Mouse (Mus musculus) gastrocnemius, adult 8-10 months (tissue): ENCODE results near the gene Slx1b. TPM values are rescaled to one million over a fixed set of nuclear protein-coding genes. Genes with fewer than 3 reads are reported as not detected.

ENCODE experiments used
- total RNA-seq, 4 experiments: library from RNA; stranded (reverse); gene quantifications; 2 replicates each; pipeline ENCODE4 v1.2.4; 2022

The Slx1b gene
- total RNA-seq, 4 experiments from 2014 or later: 2.3 to 2.8 (median 2.6) TPM

Other genes starting within 250 kb of the Slx1b start
- over 10,000 TPM; 27,209 to 31,432 (median 30,252) TPM for gene Atp2a1, start 232.7 kb downstream of the Slx1b start, total RNA-seq
- 10 to 100 TPM; 45.9 to 57.4 (median 49.0) TPM for gene Sh2b1, start 220.4 kb downstream of the Slx1b start, total RNA-seq
- 100 to 1,000 TPM; 116 to 151 (median 137) TPM for gene Tufm, start 208.4 kb downstream of the Slx1b start, total RNA-seq
- gene Atxn2l, start 192.3 kb downstream of the Slx1b start, total RNA-seq: 10 to 100 TPM; 25.4 to 32.4 (median 29.9) TPM
- gene Eif3c, start 129.4 kb downstream of the Slx1b start, total RNA-seq: 100 to 1,000 TPM; 151 to 172 (median 160) TPM
- under 1 TPM; 0.15 to 0.94 (median 0.29) TPM for gene Apobr, start 110.8 kb downstream of the Slx1b start, total RNA-seq
- 10 to 100 TPM in 3 of 4 experiments, 1 to 10 TPM in 1; 9.0 to 14.7 (median 12.6) TPM for gene Cln3, start 110.0 kb downstream of the Slx1b start, total RNA-seq
- gene Il27, start 100.8 kb downstream of the Slx1b start, total RNA-seq: not detected
- 1 to 10 TPM; 3.5 to 6.7 (median 4.7) TPM for gene Nupr1, start 64.9 kb downstream of the Slx1b start, total RNA-seq
- 10 to 100 TPM; 26.7 to 43.5 (median 34.7) TPM for gene Sgf29, start 46.5 kb downstream of the Slx1b start, total RNA-seq
- 10 to 100 TPM in 2 of 4 experiments, 1 to 10 TPM in 2; 5.9 to 17.4 (median 10.6) TPM for gene Sult1a1, start 19.4 kb downstream of the Slx1b start, total RNA-seq
- 10 to 100 TPM; 31.9 to 44.1 (median 39.4) TPM for gene Bola2, start 383 bp downstream of the Slx1b start, total RNA-seq
- gene Coro1a, start 12.0 kb upstream of the Slx1b start, total RNA-seq: 1 to 10 TPM; 1.3 to 5.9 (median 3.1) TPM
- 10 to 100 TPM; 16.2 to 20.6 (median 18.6) TPM for gene Mapk3, start 63.8 kb upstream of the Slx1b start, total RNA-seq
- gene Gdpd3, start 70.5 kb upstream of the Slx1b start, total RNA-seq: under 1 TPM in 1 of 4 experiments, not detected in 3; 0.88 TPM
- gene Ypel3, start 81.2 kb upstream of the Slx1b start, total RNA-seq: 100 to 1,000 TPM in 1 of 4 experiments, 10 to 100 TPM in 3; 91.2 to 105 (median 95.6) TPM
- under 1 TPM; 0.17 to 0.48 (median 0.40) TPM for gene Tbx6, start 85.7 kb upstream of the Slx1b start, total RNA-seq
- gene Ppp4c, start 96.7 kb upstream of the Slx1b start, total RNA-seq: 10 to 100 TPM; 23.1 to 26.0 (median 24.8) TPM
- 10 to 100 TPM; 49.5 to 78.2 (median 66.4) TPM for gene Fam57b, start 101.9 kb upstream of the Slx1b start, total RNA-seq
- not detected for gene 4930451I11Rik, start 135.9 kb upstream of the Slx1b start, total RNA-seq
- gene Doc2a, start 151.6 kb upstream of the Slx1b start, total RNA-seq: not detected
- gene Hirip3, start 166.2 kb upstream of the Slx1b start, total RNA-seq: 1 to 10 TPM; 4.1 to 9.6 (median 5.1) TPM
- 10 to 100 TPM in 3 of 4 experiments, 1 to 10 TPM in 1; 10.0 to 11.1 (median 10.5) TPM for gene Ino80e, start 166.6 kb upstream of the Slx1b start, total RNA-seq
- gene Taok2, start 188.9 kb upstream of the Slx1b start, total RNA-seq: 10 to 100 TPM; 18.6 to 20.9 (median 20.0) TPM
- 10 to 100 TPM in 3 of 4 experiments, 1 to 10 TPM in 1; 9.3 to 13.4 (median 12.0) TPM for gene Tmem219, start 227.1 kb upstream of the Slx1b start, total RNA-seq
- 1 to 10 TPM; 1.2 to 4.0 (median 2.7) TPM for gene Kctd13, start 233.1 kb upstream of the Slx1b start, total RNA-seq